Mouse (Mus musculus): ENCODE measurements around the gene Cd55. TPM values are rescaled to one million over a fixed set of nuclear protein-coding genes. Genes with fewer than 3 reads are reported as not detected.
"Not testable (repeated sequence)": the region's sequence is repeated elsewhere in the genome, so short reads cannot be mapped to it uniquely, and the experiment has no call there.

Cd55 gene
- total RNA-seq, 4 experiments from 2014 or later, result 15.7 to 29.0 (median 20.0) TPM

DNA sequence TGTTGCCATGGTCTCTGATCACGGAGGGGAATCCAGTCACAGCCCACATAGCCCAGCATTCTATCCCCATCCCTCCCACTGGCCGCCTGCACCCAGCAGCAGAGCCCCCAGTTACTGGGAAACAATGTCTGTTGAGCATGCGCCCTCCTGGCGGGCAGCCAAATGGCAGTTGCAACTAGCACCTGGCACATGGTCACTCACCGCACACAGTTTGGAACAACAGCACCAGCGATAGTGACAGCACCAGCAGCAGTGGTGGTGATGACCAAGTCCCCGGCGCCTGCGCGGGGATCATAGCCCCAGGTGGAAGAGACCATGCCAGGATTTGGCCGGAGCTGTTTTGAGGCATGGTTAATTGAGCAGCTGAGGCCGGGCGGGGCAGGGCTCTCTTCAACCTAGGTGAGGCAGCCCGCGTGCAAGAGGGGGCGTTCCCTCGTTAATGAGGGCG lies 39.9 kb downstream of the Cd55 start, which contains the start of gene Cd55b:
TSS of gene Cd55b (minus strand) at position 346 of the 448 bp plus-strand sequence.
- DNase-seq, result no peak

DNA sequence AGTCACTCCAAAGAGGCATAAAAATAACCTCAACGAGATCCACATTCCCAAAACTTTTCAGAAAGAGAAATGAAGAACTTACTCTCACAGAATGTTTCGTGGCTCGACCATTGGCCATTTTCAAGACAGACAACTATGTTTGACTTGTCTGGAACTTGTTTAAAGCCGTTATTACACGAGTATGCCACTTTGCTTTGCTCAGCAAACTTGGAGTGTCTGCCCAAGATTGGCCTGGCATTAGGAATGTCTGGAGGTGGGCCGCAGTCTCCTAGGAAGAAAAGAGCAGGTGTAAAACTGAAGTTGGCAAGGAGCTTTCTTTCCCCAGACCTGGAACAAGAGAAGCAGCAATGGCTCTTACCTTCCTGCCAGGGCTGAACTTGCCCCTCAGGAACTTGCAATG lies 40.5 kb downstream of the Cd55 start:
- DNase-seq, result not testable (repeated sequence)

- not testable (repeated sequence) for DNase-seq
These were observed 65.4 kb downstream of the Cd55 start for GRCm38 (mm10) chr1:130397109-130397508.

Other genes starting within 250 kb of the Cd55 start
- gene Cd55b, start 39.7 kb downstream of the Cd55 start, total RNA-seq (2022), result under 1 TPM in 1 of 4 experiments, not detected in 3; 0.65 TPM
- gene Zp3r, start 166.9 kb upstream of the Cd55 start, total RNA-seq (2022), result not detected
- under 1 TPM in 1 of 4 experiments, not detected in 3; 0.32 TPM for gene C4bp, start 198.9 kb upstream of the Cd55 start, total RNA-seq (2022)

Measured in adrenal gland, adult 8-10 months (tissue).